Mouse (Mus musculus) liver, embryonic 14.5 days (tissue): Measurements from ENCODE around the gene C2cd3. TPM values are rescaled to one million over a fixed set of nuclear protein-coding genes. Genes with fewer than 3 reads are reported as not detected.
"Not testable (repeated sequence)": the region's sequence is repeated elsewhere in the genome, so short reads cannot be mapped to it uniquely, and the experiment has no call there.

ENCODE experiments used
- ATAC-seq: fragments of 200-750 bp; cut with Nextera tagmentation; 2 replicates; pipeline ENCODE4 v1.8.0; 2017; ENCODE audit warnings: moderate number of reproducible peaks, mild to moderate bottlenecking, moderate library complexity; ENCODE audit not compliant: insufficient read depth
- DNase-seq, 3 experiments: peaks; one replicate each; pipeline ENCODE4 v3.0.0-alpha.2; 2012 to 2013; ENCODE audit warnings: low read depth in 3 of 3, low spot score in 3 of 3
- H3K27ac ChIP-seq: fragments of 300-500 bp; sonication (generic); 2 replicates; pipeline ENCODE4 v1.5.1; 2014; ENCODE audit warnings: moderate library complexity, mild to moderate bottlenecking, control low read depth, inconsistent platforms
- H3K27me3 ChIP-seq: fragments of 300-500 bp; sonication (generic); 2 replicates; pipeline ENCODE4 v1.6.1; 2014; ENCODE audit warnings: mild to moderate bottlenecking, low read length, moderate library complexity; ENCODE audit not compliant: control insufficient read depth, insufficient read depth
- H3K36me3 ChIP-seq: fragments of 300-500 bp; sonication (generic); replicated peaks from 2 replicates; pipeline ENCODE4 v1.6.1; 2014; ENCODE audit warnings: low read depth; ENCODE audit not compliant: control insufficient read depth, insufficient read depth
- H3K4me1 ChIP-seq, 2 experiments: fragments of 200-500 bp in 1 of 2; fragments of 300-500 bp in 1 of 2; sonication (generic) in 1 of 2; replicated peaks; 2 replicates each; pipeline ENCODE4 v1.6.1; 2012 to 2014; ENCODE audit warnings: antibody characterized with exemption in 1 of 2, inconsistent platforms in 1 of 2, low read length in 1 of 2; ENCODE audit not compliant: control insufficient read depth in 2 of 2, insufficient read depth in 2 of 2
- H3K4me2 ChIP-seq: fragments of 300-500 bp; sonication (generic); 2 replicates; pipeline ENCODE4 v1.6.1; 2014; ENCODE audit warnings: low read depth, mild to moderate bottlenecking, control low read depth, moderate library complexity
- H3K4me3 ChIP-seq, 2 experiments: fragments of 200-500 bp in 1 of 2; fragments of 300-500 bp in 1 of 2; sonication (generic) in 1 of 2; 2 replicates each; pipeline ENCODE4 v1.5.1; 2012 to 2014; ENCODE audit warnings: low read depth in 2 of 2, low read length in 2 of 2, mild to moderate bottlenecking in 2 of 2, control low read depth in 1 of 2, inconsistent platforms in 1 of 2, moderate library complexity in 1 of 2; ENCODE audit not compliant: insufficient read depth in 1 of 2
- H3K9ac ChIP-seq: fragments of 300-500 bp; sonication (generic); replicated peaks from 2 replicates; pipeline ENCODE4 v1.6.1; 2014; ENCODE audit warnings: mild to moderate bottlenecking, control low read depth, moderate library complexity
- H3K9me3 ChIP-seq: fragments of 300-500 bp; sonication (generic); 2 replicates; pipeline ENCODE4 v1.6.1; 2016; ENCODE audit warnings: low read length, mixed read lengths; ENCODE audit not compliant: control insufficient read depth
- CTCF ChIP-seq: IDR thresholded peaks from 2 replicates; pipeline ENCODE4 v1.5.1; 2016; ENCODE audit warnings: antibody characterized with exemption, low read depth, control low read depth
- EP300 ChIP-seq: IDR thresholded peaks from 2 replicates; pipeline ENCODE4 v1.6.1; 2016; ENCODE audit warnings: antibody characterized with exemption, low read depth
- WGBS: fragments of 180-500 bp; shearing (Covaris S2); extraction: QIAGEN DNeasy Blood & Tissue Kit; methylation state at CpG from one replicate; pipeline ENCODE4 v1.1.7; 2014; ENCODE audit not compliant: insufficient replicate concordance; 5-methylcytosine and 5-hydroxymethylcytosine counted together
- polyA plus RNA-seq, 2 experiments: library from polyadenylated mRNA; depleted of rRNA in 1 of 2; stranded (reverse) in 1 of 2; unstranded in 1 of 2; fragments of >200 nt; fragmentation: Nextera tagmentation in 1 of 2; extraction: Ambion mirVana in 1 of 2; gene quantifications; 2 replicates each; pipeline versions ENCODE4 v1.2.1 to v1.2.3; 2012 to 2014

Gene C2cd3
- polyA plus RNA-seq, 2 experiments, result 9.1 to 10.2 TPM

- ATAC-seq (no peak), DNase-seq (no peak)
- H3K36me3 ChIP-seq, result no peaks in the 10 kb centered on the region
- H3K4me2 ChIP-seq, result no peak overlapping the region
- no peak overlapping the region for H3K4me3 ChIP-seq
- TF ChIP-seq CTCF (no peak), EP300 (no peak)
- no peak overlapping the region for H3K9ac ChIP-seq
- peaks cover 6 to 11% of the 10 kb centered on the region in 2 experiments; a peak in 3 of 4 replicates for H3K4me1 ChIP-seq
- no peaks in the 10 kb centered on the region for H3K9me3 ChIP-seq
- no peak overlapping the region for H3K27ac ChIP-seq
- WGBS, result 77% methylated on average over 20 of the region's 20 CpGs
- H3K27me3 ChIP-seq, result no peaks in the 10 kb centered on the region
These were observed 107.2 kb downstream of the C2cd3 start for GRCm38 (mm10) chr7:100479100-100479822.

GRCm38 (mm10) chr7:100479823-100480164, 107.8 kb downstream of the C2cd3 start:
- TF ChIP-seq EP300, result no peak
- no peak for TF ChIP-seq CTCF
- DNase-seq (no peak), ATAC-seq (no peak)
- H3K4me3 ChIP-seq, result no peak overlapping the region
- H3K4me1 ChIP-seq, result peaks cover 6 to 9% of the 10 kb centered on the region in 2 experiments; a peak in 2 of 4 replicates
- H3K4me2 ChIP-seq, result no peak overlapping the region
- no peaks in the 10 kb centered on the region for H3K9me3 ChIP-seq
- 55% methylated on average over 15 of the region's 15 CpGs for WGBS
- no peak overlapping the region for H3K27ac ChIP-seq
- H3K9ac ChIP-seq, result no peak overlapping the region
- H3K36me3 ChIP-seq, result no peaks in the 10 kb centered on the region
- no peaks in the 10 kb centered on the region for H3K27me3 ChIP-seq

- no peak for ATAC-seq
- Histone ChIP-seq H3K27ac (no peak overlapping the region), H3K27me3 (no peaks in the 10 kb centered on the region), H3K4me2 (no peak overlapping the region), H3K4me1 (peaks cover 6 to 9% of the 10 kb centered on the region in 2 experiments; a peak in 2 of 4 replicates), H3K9me3 (no peaks in the 10 kb centered on the region), H3K9ac (no peak overlapping the region), H3K36me3 (no peaks in the 10 kb centered on the region), H3K4me3 (no peak overlapping the region)
- 77% methylated on average over 17 of the region's 17 CpGs for WGBS
- TF ChIP-seq CTCF (no peak), EP300 (no peak)
- DNase-seq, result no peak
These were observed 108.1 kb downstream of the C2cd3 start for GRCm38 (mm10) chr7:100480175-100480574.

- H3K36me3 ChIP-seq, result not testable (repeated sequence)
These were observed 110.0 kb downstream of the C2cd3 start for GRCm38 (mm10) chr7:100482046-100482445.

GRCm38 (mm10) chr7:100484493-100484892, 112.5 kb downstream of the C2cd3 start:
- Histone ChIP-seq H3K4me1 (peaks cover 6 to 8% of the 10 kb centered on the region in 2 experiments; a peak in 2 of 4 replicates), H3K9me3 (no peaks in the 10 kb centered on the region), H3K4me2 (no peak overlapping the region), H3K9ac (no peak overlapping the region), H3K27me3 (no peaks in the 10 kb centered on the region), H3K4me3 (no peak overlapping the region), H3K27ac (no peak overlapping the region), H3K36me3 (no peaks in the 10 kb centered on the region)
- ATAC-seq (no peak), DNase-seq (no peak)
- WGBS, result 71% methylated on average over 5 of the region's 5 CpGs
- TF ChIP-seq CTCF (no peak), EP300 (no peak)

More at GRCm38 (mm10) chr7:100482046-100482445, 110.0 kb downstream of the C2cd3 start:
- H3K4me3 ChIP-seq, ATAC-seq, H3K4me2 ChIP-seq, H3K27me3 ChIP-seq, H3K9ac ChIP-seq, H3K4me1 ChIP-seq, DNase-seq, H3K27ac ChIP-seq, H3K9me3 ChIP-seq: not testable (repeated sequence)
- WGBS, result 66% methylated on average over 2 of the region's 2 CpGs
